Mouse (Mus musculus): ENCODE measurements around the gene Emilin3.

Gene Emilin3

GRCm38 (mm10) chr2:160871310-160871709 is 40.8 kb downstream of the Emilin3 start:
- no peak for DNase-seq

DNA sequence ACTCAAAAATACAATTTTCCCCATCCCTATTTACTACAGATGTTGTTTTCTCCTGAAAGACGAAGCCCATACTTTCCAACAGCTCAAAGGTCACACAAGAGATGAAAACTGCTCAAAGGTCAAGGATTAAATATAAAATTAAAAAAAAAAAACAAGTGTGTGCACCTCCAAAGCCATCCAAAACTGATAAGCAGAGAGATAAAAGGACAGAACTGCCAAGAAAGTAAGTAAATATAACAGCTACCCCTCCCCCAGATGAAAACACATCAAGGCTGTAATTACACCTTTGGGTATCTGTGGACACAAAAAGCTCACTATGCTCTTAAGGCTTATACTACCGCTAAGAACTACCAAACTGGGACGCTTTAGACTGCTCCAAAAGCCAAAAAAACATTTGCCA is 42.7 kb downstream of the Emilin3 start:
- DNase-seq, result no peak

DNA sequence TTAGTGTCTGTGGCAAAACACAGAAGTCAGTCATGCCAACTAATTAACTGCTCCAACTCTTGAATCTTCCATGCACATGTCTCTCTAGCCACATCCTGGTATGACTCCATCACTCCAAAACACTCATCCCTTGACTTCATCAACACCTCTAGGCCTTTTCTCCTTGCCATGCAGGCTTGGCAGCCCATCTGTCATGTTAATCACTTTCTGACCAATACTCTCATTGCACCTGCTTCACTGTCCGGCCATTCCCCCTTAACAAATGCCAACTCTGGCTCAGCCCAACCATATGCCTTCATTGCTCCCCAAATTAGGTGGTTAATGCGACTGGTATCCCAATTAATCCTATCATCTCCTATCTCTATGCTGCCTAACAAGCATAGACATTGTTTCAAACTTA is 46.9 kb downstream of the Emilin3 start:
- DNase-seq, result peak; percentile 73

- no peak for DNase-seq
These were observed 48.0 kb downstream of the Emilin3 start for GRCm38 (mm10) chr2:160864112-160864511.

- DNase-seq, result no peak
These were observed 51.8 kb downstream of the Emilin3 start for GRCm38 (mm10) chr2:160860363-160860762.

Measured in cerebellum, adult 9-11 months (tissue).